Mouse (Mus musculus) kidney, adult 2 months (tissue): Measurements from ENCODE around the gene Car1. TPM values are rescaled to one million over a fixed set of nuclear protein-coding genes. Genes with fewer than 3 reads are reported as not detected.
"Not testable (repeated sequence)": the region's sequence is repeated elsewhere in the genome, so short reads cannot be mapped to it uniquely, and the experiment has no call there.

Source experiments
- DNase-seq: peaks from one replicate; pipeline ENCODE4 v3.0.0; 2021
- H3K27ac ChIP-seq: fragments of 200-500 bp; 2 replicates; pipeline ENCODE4 v1.5.1; 2012; ENCODE audit warnings: low read depth, low read length, control low read depth, inconsistent platforms; ENCODE audit not compliant: insufficient read depth
- H3K27me3 ChIP-seq: fragments of 200-500 bp; replicated peaks from 2 replicates; pipeline ENCODE4 v1.6.1; 2012; ENCODE audit warnings: mild to moderate bottlenecking, moderate library complexity, low read length, inconsistent platforms; ENCODE audit not compliant: control insufficient read depth, insufficient read depth
- H3K36me3 ChIP-seq: fragments of 200-500 bp; 2 replicates; pipeline ENCODE4 v1.6.1; 2012; ENCODE audit warnings: mild to moderate bottlenecking, moderate library complexity, low read length, inconsistent platforms; ENCODE audit not compliant: control insufficient read depth, insufficient read depth
- H3K4me1 ChIP-seq: fragments of 200-500 bp; 2 replicates; pipeline ENCODE4 v1.6.1; 2011; ENCODE audit warnings: low read length; ENCODE audit not compliant: control insufficient read depth, insufficient read depth
- H3K4me3 ChIP-seq: fragments of 200-500 bp; 2 replicates; pipeline ENCODE4 v1.5.1; 2011; ENCODE audit warnings: mild to moderate bottlenecking, low read depth, low read length, control low read depth; ENCODE audit not compliant: insufficient read depth
- CTCF ChIP-seq: fragments of 200-500 bp; conservative IDR thresholded peaks from 2 replicates; pipeline ENCODE4 v1.5.1; 2011; ENCODE audit warnings: low read depth, mild to moderate bottlenecking, control low read depth, low read length, moderate library complexity, mixed read lengths; ENCODE audit not compliant: insufficient read depth, insufficient read length
- POLR2A ChIP-seq: fragments of 200-500 bp; IDR thresholded peaks from one replicate; pipeline ENCODE4 v1.6.1; 2011; ENCODE audit warnings: low read depth, low read length, control low read depth
- WGBS: fragments of 180-500 bp; shearing (Covaris S2); methylation state at CpG from one replicate; pipeline ENCODE4 v1.1.7; 2018; 5-methylcytosine and 5-hydroxymethylcytosine counted together
- polyA plus RNA-seq: library from polyadenylated mRNA; depleted of rRNA; stranded (reverse); fragments of >200 nt; gene quantifications from 2 replicates; pipeline ENCODE4 v1.2.3, GENCODE M21; 2012

Car1 gene
- polyA plus RNA-seq, 1 experiment, result 0.19 TPM

- H3K36me3 ChIP-seq, result no peaks in the 10 kb centered on the region
- H3K27me3 ChIP-seq, result no peaks in the 10 kb centered on the region
- TF ChIP-seq CTCF, result no peak
- TF ChIP-seq POLR2A, result no peak
- H3K27ac ChIP-seq, result no peak overlapping the region
- peaks cover 2% of the 10 kb centered on the region; the same call in 1 of the 2 replicates for H3K4me1 ChIP-seq
- no peak overlapping the region for H3K4me3 ChIP-seq
- DNase-seq, result peak; percentile 94
Measured at GRCm38 (mm10) chr3:14832766-14833165, 24.6 kb upstream of the Car1 start.

GRCm38 (mm10) chr3:14831219-14831835, 23.2 kb upstream of the Car1 start:
- Histone ChIP-seq H3K4me1 (peaks cover 2% of the 10 kb centered on the region; the same call in 1 of the 2 replicates), H3K36me3 (no peaks in the 10 kb centered on the region), H3K27ac (no peak overlapping the region), H3K27me3 (no peaks in the 10 kb centered on the region), H3K4me3 (no peak overlapping the region)
- TF ChIP-seq POLR2A, result no peak
- WGBS, result 76% methylated on average over 5 of the region's 5 CpGs
- no peak for DNase-seq

- no peaks in the 10 kb centered on the region for H3K27me3 ChIP-seq
- H3K4me3 ChIP-seq, result no peak overlapping the region
- DNase-seq, result peak; percentile 90
- TF ChIP-seq POLR2A (no peak), CTCF (no peak)
- peaks cover 2% of the 10 kb centered on the region; the same call in 1 of the 2 replicates for H3K4me1 ChIP-seq
- H3K27ac ChIP-seq, result peak overlapping the region; percentile 55; the same call in 1 of the 2 replicates
- H3K36me3 ChIP-seq, result no peaks in the 10 kb centered on the region
Measured at GRCm38 (mm10) chr3:14828896-14829295, 20.7 kb upstream of the Car1 start.

GRCm38 (mm10) chr3:14819844-14820504, 11.8 kb upstream of the Car1 start:
- H3K4me3 ChIP-seq, result no peak overlapping the region
- no peak overlapping the region for H3K27ac ChIP-seq
- no peaks in the 10 kb centered on the region for H3K36me3 ChIP-seq
- H3K4me1 ChIP-seq, result peaks cover 9% of the 10 kb centered on the region; the same call in 1 of the 2 replicates
- DNase-seq, result no peak
- 57% methylated on average over 1 of the region's 1 CpGs for WGBS
- TF ChIP-seq POLR2A, result no peak
- TF ChIP-seq CTCF, result no peak; the same call in 1 of the 2 replicates
- no peaks in the 10 kb centered on the region for H3K27me3 ChIP-seq

- not testable (repeated sequence) for H3K36me3 ChIP-seq, H3K4me1 ChIP-seq, H3K27me3 ChIP-seq, H3K4me3 ChIP-seq
- 60% methylated on average over 1 of the region's 1 CpGs for WGBS
- peak; percentile 82 for DNase-seq
- peak overlapping the region; percentile 63 for H3K27ac ChIP-seq
Measured at GRCm38 (mm10) chr3:14815396-14815795, 7.2 kb upstream of the Car1 start.

- Histone ChIP-seq H3K36me3 (no peaks in the 10 kb centered on the region), H3K27ac (no peak overlapping the region), H3K4me1 (no peaks in the 10 kb centered on the region; the same call in 1 of the 2 replicates), H3K4me3 (no peak overlapping the region), H3K27me3 (no peaks in the 10 kb centered on the region)
- no peak for DNase-seq
- TF ChIP-seq POLR2A (no peak), CTCF (no peak)
Measured at GRCm38 (mm10) chr3:14806702-14807101, 1.5 kb downstream of the Car1 start.

- TF ChIP-seq POLR2A, result no peak
- TF ChIP-seq CTCF, result no peak
- no peaks in the 10 kb centered on the region for H3K36me3 ChIP-seq
- no peaks in the 10 kb centered on the region for H3K27me3 ChIP-seq
- H3K4me3 ChIP-seq, result no peak overlapping the region
- DNase-seq, result no peak
- H3K27ac ChIP-seq, result no peak overlapping the region
- WGBS, result 83% methylated on average over 3 of the region's 3 CpGs
- H3K4me1 ChIP-seq, result no peaks in the 10 kb centered on the region; the same call in 1 of the 2 replicates
Measured at GRCm38 (mm10) chr3:14805962-14806361, 2.2 kb downstream of the Car1 start.
